Mouse (Mus musculus) C2C12 (cell line): Measurements from ENCODE around the gene Phf21a. TPM values are rescaled to one million over a fixed set of nuclear protein-coding genes. Genes with fewer than 3 reads are reported as not detected.

Source experiments
- H3K27me3 ChIP-seq: one replicate; pipeline ENCODE4 v1.6.1; 2011; ENCODE audit not compliant: control insufficient read depth, insufficient read depth, insufficient read length
- H3K36me3 ChIP-seq: one replicate; pipeline ENCODE4 v1.6.1; 2011; ENCODE audit not compliant: control insufficient read depth, insufficient read depth
- H3K4me3 ChIP-seq: one replicate; pipeline ENCODE4 v1.5.1; 2011; ENCODE audit warnings: mild to moderate bottlenecking, control low read depth; ENCODE audit not compliant: poor library complexity, insufficient read depth, severe bottlenecking
- H3K79me2 ChIP-seq: one replicate; pipeline ENCODE4 v1.6.1; 2011; ENCODE audit not compliant: control insufficient read depth, insufficient read depth
- H3K79me3 ChIP-seq: one replicate; pipeline ENCODE4 v1.6.1; 2011; ENCODE audit warnings: low read depth, control low read depth
- H3ac ChIP-seq: one replicate; pipeline ENCODE3; 2011; ENCODE audit warnings: low read depth; ENCODE audit not compliant: control insufficient read depth, insufficient read length
- CEBPB ChIP-seq: IDR thresholded peaks from one replicate; pipeline ENCODE4 v1.6.1; 2011; ENCODE audit warnings: low read depth, mild to moderate bottlenecking, control low read depth, moderate library complexity
- CTCF ChIP-seq: IDR thresholded peaks from one replicate; pipeline ENCODE4 v1.5.1; 2011; ENCODE audit not compliant: control insufficient read depth, insufficient read depth, insufficient read length
- FOSL1 ChIP-seq: IDR thresholded peaks from one replicate; pipeline ENCODE4 v1.8.0; 2011; ENCODE audit warnings: mild to moderate bottlenecking, low read length; ENCODE audit not compliant: poor library complexity, insufficient read depth, severe bottlenecking
- MAX ChIP-seq: IDR thresholded peaks from one replicate; pipeline ENCODE4 v1.6.1; 2011; ENCODE audit warnings: mild to moderate bottlenecking, control low read depth
- MYOD1 ChIP-seq: IDR thresholded peaks from one replicate; pipeline ENCODE4 v1.6.1; 2011; ENCODE audit warnings: low read depth; ENCODE audit not compliant: control insufficient read depth, insufficient read length
- MYOG ChIP-seq: IDR thresholded peaks from one replicate; pipeline ENCODE4 v1.6.1; 2011; ENCODE audit not compliant: control insufficient read depth, insufficient read length; ENCODE audit errors: extremely low read depth
- USF1 ChIP-seq: IDR thresholded peaks from one replicate; pipeline ENCODE4 v1.6.1; 2011; ENCODE audit warnings: low read depth, mild to moderate bottlenecking, control low read depth, moderate library complexity
- polyA plus RNA-seq: library from polyadenylated mRNA; unstranded; fragments of >200 nt; fragmentation: generic; extraction: Trizol; gene quantifications from one replicate; pipeline ENCODE4 v1.2.1, GENCODE M21; 2012; ENCODE audit warnings: missing spikeins

The Phf21a gene
- polyA plus RNA-seq, 1 experiment, result 8.5 TPM

DNA sequence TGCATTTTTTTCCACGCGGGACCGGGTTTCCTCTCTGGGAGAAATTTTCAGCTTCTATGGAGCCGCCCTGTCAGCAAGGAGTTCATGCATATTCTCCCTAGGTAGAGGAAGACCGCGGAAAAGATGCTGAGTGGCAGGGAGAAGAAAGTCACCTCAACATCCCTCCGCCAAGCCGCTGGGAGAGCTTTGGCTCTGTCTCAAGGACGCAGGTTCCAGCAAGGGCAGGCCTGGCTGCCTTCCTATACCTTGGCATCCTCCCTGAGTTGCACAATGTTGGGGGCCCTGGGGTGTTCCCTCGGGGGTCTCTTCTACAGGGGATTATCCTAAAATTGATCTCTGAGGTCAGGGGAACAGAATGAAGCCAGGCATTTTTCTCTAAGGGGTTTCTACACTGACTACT is 71.4 kb downstream of the Phf21a start:
- no peaks in the 10 kb centered on the region for H3K27me3 ChIP-seq
- no peak overlapping the region for H3ac ChIP-seq
- H3K79me3 ChIP-seq, result no peaks in the 10 kb centered on the region
- H3K79me2 ChIP-seq, result no peaks in the 10 kb centered on the region
- TF ChIP-seq MYOG (no peak), USF1 (no peak), FOSL1 (no peak), CTCF (no peak), CEBPB (no peak), MAX (no peak), MYOD1 (no peak)
- no peaks in the 10 kb centered on the region for H3K36me3 ChIP-seq
- H3K4me3 ChIP-seq, result no peak overlapping the region

DNA sequence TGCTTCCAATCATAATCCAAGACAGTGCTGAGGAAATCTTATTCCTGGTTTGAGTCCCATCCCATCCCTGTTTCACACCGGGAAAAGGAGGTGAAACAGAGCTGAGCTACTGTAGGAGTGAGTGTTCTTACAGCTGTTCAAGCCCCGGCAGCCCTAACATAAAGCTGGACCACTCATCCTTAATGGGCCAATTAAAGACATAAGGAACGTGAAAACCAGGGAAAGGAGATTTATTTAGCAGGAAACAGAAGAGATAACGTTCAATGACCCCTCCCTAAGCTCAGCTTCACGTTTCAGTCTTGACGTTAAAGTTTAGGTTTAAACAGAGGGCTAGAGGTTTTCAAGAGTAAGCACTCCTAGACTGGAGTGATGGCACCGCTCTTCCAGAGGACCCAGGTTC is 74.0 kb downstream of the Phf21a start:
- TF ChIP-seq CTCF (no peak), USF1 (no peak), MAX (no peak), MYOG (no peak), MYOD1 (no peak), CEBPB (no peak), FOSL1 (no peak)
- no peak overlapping the region for H3K4me3 ChIP-seq
- H3ac ChIP-seq, result no peak overlapping the region

GRCm38 (mm10) chr2:92171046-92171643 is 78.2 kb downstream of the Phf21a start:
- no peaks in the 10 kb centered on the region for H3K79me3 ChIP-seq
- peaks cover 6% of the 10 kb centered on the region for H3K27me3 ChIP-seq
- H3K79me2 ChIP-seq, result no peaks in the 10 kb centered on the region
- no peak overlapping the region for H3K4me3 ChIP-seq
- TF ChIP-seq MYOG (no peak), MAX (no peak), MYOD1 (no peak)
- no peak overlapping the region for H3ac ChIP-seq
- H3K36me3 ChIP-seq, result no peaks in the 10 kb centered on the region

More for the DNA sequence above, 74.0 kb downstream of the Phf21a start:
- Histone ChIP-seq H3K79me3 (no peaks in the 10 kb centered on the region), H3K79me2 (no peaks in the 10 kb centered on the region), H3K27me3 (no peaks in the 10 kb centered on the region), H3K36me3 (no peaks in the 10 kb centered on the region)

GRCm38 (mm10) chr2:92172300-92172699 is 79.4 kb downstream of the Phf21a start:
- Histone ChIP-seq H3K36me3 (no peaks in the 10 kb centered on the region), H3ac (no peak overlapping the region), H3K79me3 (no peaks in the 10 kb centered on the region), H3K79me2 (no peaks in the 10 kb centered on the region), H3K27me3 (peaks cover 6% of the 10 kb centered on the region), H3K4me3 (no peak overlapping the region)
- TF ChIP-seq CTCF (no peak), MYOG (no peak), MAX (no peak), MYOD1 (no peak), USF1 (no peak)

- H3K4me3 ChIP-seq, result no peak overlapping the region
- H3K79me3 ChIP-seq, result no peaks in the 10 kb centered on the region
- H3K27me3 ChIP-seq, result peaks cover 6% of the 10 kb centered on the region
- no peaks in the 10 kb centered on the region for H3K79me2 ChIP-seq
- no peak overlapping the region for H3ac ChIP-seq
- no peaks in the 10 kb centered on the region for H3K36me3 ChIP-seq
- TF ChIP-seq MYOG (no peak), USF1 (no peak), MAX (no peak), MYOD1 (no peak), CEBPB (no peak), FOSL1 (no peak), CTCF (no peak)
Measured at GRCm38 (mm10) chr2:92173186-92173585, 80.3 kb downstream of the Phf21a start.

GRCm38 (mm10) chr2:92174265-92174664 is 81.3 kb downstream of the Phf21a start:
- H3ac ChIP-seq, result no peak overlapping the region
- no peaks in the 10 kb centered on the region for H3K79me2 ChIP-seq
- H3K4me3 ChIP-seq, result no peak overlapping the region
- H3K27me3 ChIP-seq, result peaks cover 6% of the 10 kb centered on the region
- H3K36me3 ChIP-seq, result no peaks in the 10 kb centered on the region
- H3K79me3 ChIP-seq, result no peaks in the 10 kb centered on the region
- TF ChIP-seq CEBPB, result no peak
- TF ChIP-seq CTCF, result no peak
- TF ChIP-seq USF1, result no peak
- TF ChIP-seq MYOG, result no peak
- TF ChIP-seq MAX, result no peak
- no peak for TF ChIP-seq MYOD1
- TF ChIP-seq FOSL1, result no peak
